Comparison of ENCODE assay signal across 17 mouse cellular contexts in the genomic region with DNA sequence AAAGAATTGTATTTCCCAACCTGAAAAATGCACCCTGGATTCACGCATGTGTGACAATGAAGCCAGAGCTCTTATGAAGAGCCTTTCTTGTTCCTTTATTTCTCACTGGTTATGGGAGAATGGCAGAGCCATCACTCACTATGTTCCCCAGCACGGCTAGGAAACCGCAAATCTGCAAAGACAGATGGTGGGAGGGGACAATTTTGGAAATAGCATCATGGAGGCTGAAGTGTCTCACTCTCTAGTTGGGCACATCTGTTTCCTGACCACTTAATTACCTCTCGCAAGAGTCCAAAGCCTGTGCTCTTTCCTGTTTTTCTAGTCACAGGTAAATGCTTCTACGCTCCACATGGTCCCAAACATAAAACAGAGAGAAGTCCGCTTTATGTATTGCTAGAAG.
A peak's percentile ranks its signal among the peaks of the same experiment; 100 is the strongest.
DNase-seq lines count a peak whose midpoint lies in the region; ATAC-seq and TF ChIP-seq lines count a peak whose summit lies in the region.
"Had no signal": no experiment of that assay in that cellular context is flagged by ENCODE, and none has a peak within 500 bp of the region (broad histone marks: within the 10 kb centered on the region; RNA-seq: fewer than 3 reads in every experiment).

No protein-coding gene starts in this region.

- peak; percentile 52; the same call in 1 of the 2 replicates for TF ChIP-seq EP300 in CH12.LX (IDR thresholded peaks at IDR 0.05; ENCODE audit: low read length)

- no peaks in the 10 kb centered on the region for H3K79me2 ChIP-seq in CH12.LX (replicated peaks; ENCODE audit: control insufficient read depth, extremely low read depth, insufficient read depth, poor library complexity, severe bottlenecking)

- no peaks in the 10 kb centered on the region for H3K9me3 ChIP-seq in CH12.LX (replicated peaks; ENCODE audit: low read length)
- no peaks in the 10 kb centered on the region for H3K9me3 ChIP-seq in hindbrain, embryonic 14.5 days (ENCODE audit: control insufficient read depth, low read length)
- no peaks in the 10 kb centered on the region for H3K9me3 ChIP-seq in midbrain, postnatal 0 days (ENCODE audit: low read length)
- H3K9me3 ChIP-seq: forebrain, embryonic 12.5 days; heart, embryonic 13.5 days; lung, embryonic 15.5 days; midbrain, embryonic 12.5 days had no signal

- TF ChIP-seq RAD21 in CH12.LX (IDR thresholded peaks at IDR 0.05; ENCODE audit: low read depth, low read length): no peak

- in situ Hi-C loops in CH12.LX (cut with MboI; ENCODE audit: low pct_ligation_motif_present, low pct_unique_long_range_greater_than_20kb, low sequenced_read_pairs): no loop called here

- no peak for DNase-seq in layer of hippocampus, adult 2 months (ENCODE audit: low spot score in 2 of 2)
- DNase-seq in layer of hippocampus, adult 11-12 months (ENCODE audit: low spot score): no peak
- peak; percentile 51 for DNase-seq in CH12.LX (ENCODE audit: extremely low read depth)
- DNase-seq in naive thymus-derived CD4-positive, alpha-beta T cell, adult 2 months (ENCODE audit: low read depth): peak; percentile 10
- no peak for DNase-seq in spleen, postnatal 10 days (ENCODE audit: low spot score in 2 of 2)
- DNase-seq in hindbrain, embryonic 14.5 days (ENCODE audit: low spot score): no peak
- no peak for DNase-seq in midbrain, postnatal 0 days (ENCODE audit: low spot score)
- DNase-seq: adrenal gland, adult 2 months had no signal

- no peak for TF ChIP-seq POLR2A in CH12.LX (IDR thresholded peaks at IDR 0.05; ENCODE audit: low read depth, low read length)
- no peak for TF ChIP-seq POLR2A in embryonic fibroblast, embryonic 13.5 days (IDR thresholded peaks at IDR 0.05; ENCODE audit: low read depth, low read length)

- no peak for ATAC-seq in hindbrain, embryonic 14.5 days (ENCODE audit: low FRiP score)
- no peak for ATAC-seq in midbrain, postnatal 0 days (ENCODE audit: low FRiP score)
- ATAC-seq: hindbrain, embryonic 16.5 days; intestine, postnatal 0 days had no signal

- peak overlapping the region; percentile 86 for H3K27ac ChIP-seq in layer of hippocampus, adult 2 months
- no peak overlapping the region for H3K27ac ChIP-seq in CH12.LX (ENCODE audit: insufficient read depth, low read depth)
- H3K27ac ChIP-seq in embryonic fibroblast, embryonic 13.5 days (ENCODE audit: insufficient read depth, low read length): 0 out of 2 replicates have a peak overlapping the region, but pooled peaks have one; percentile 12
- no peak overlapping the region for H3K27ac ChIP-seq in hindbrain, embryonic 14.5 days
- no peak overlapping the region for H3K27ac ChIP-seq in midbrain, postnatal 0 days (ENCODE audit: low read depth, low read length)
- H3K27ac ChIP-seq: forebrain, embryonic 12.5 days; heart, embryonic 13.5 days; kidney, postnatal 0 days; liver, embryonic 14.5 days; lung, embryonic 15.5 days; midbrain, embryonic 12.5 days had no signal

- no peaks in the 10 kb centered on the region for H3K36me3 ChIP-seq in CH12.LX (replicated peaks in 1 of 2; ENCODE audit: control insufficient read depth in 1 of 2, insufficient read depth in 1 of 2, low read length in 1 of 2)
- H3K36me3 ChIP-seq in hindbrain, embryonic 14.5 days (replicated peaks; ENCODE audit: control insufficient read depth, insufficient read depth): no peaks in the 10 kb centered on the region
- H3K36me3 ChIP-seq in midbrain, postnatal 0 days (ENCODE audit: insufficient read depth, low read length): no peaks in the 10 kb centered on the region
- H3K36me3 ChIP-seq: forebrain, embryonic 12.5 days; heart, embryonic 13.5 days; lung, embryonic 15.5 days; midbrain, embryonic 12.5 days had no signal

- TF ChIP-seq CTCF in layer of hippocampus, adult 2 months (conservative IDR thresholded peaks at IDR 0.05): no peak
- no peak for TF ChIP-seq CTCF in CH12.LX (conservative IDR thresholded peaks at IDR 0.05 in 1 of 2, IDR thresholded peaks at IDR 0.05 in 1 of 2; ENCODE audit: low read depth in 2 of 2, low read length in 2 of 2)
- no peak for TF ChIP-seq CTCF in embryonic fibroblast, embryonic 13.5 days (IDR thresholded peaks at IDR 0.05; ENCODE audit: borderline replicate concordance, insufficient read depth, low read length)
- TF ChIP-seq CTCF in midbrain, postnatal 0 days (IDR thresholded peaks at IDR 0.05): no peak

- H3K4me1 ChIP-seq in CH12.LX (ENCODE audit: control insufficient read depth in 1 of 2, insufficient read depth in 2 of 2): peaks cover 12 to 36% of the 10 kb centered on the region in 2 experiments; a peak in 3 of 4 replicates
- peaks cover 3% of the 10 kb centered on the region for H3K4me1 ChIP-seq in embryonic fibroblast, embryonic 13.5 days (ENCODE audit: control insufficient read depth, insufficient read depth, low read length)
- no peaks in the 10 kb centered on the region for H3K4me1 ChIP-seq in hindbrain, embryonic 14.5 days (replicated peaks; ENCODE audit: control insufficient read depth, insufficient read depth, low read length)
- no peaks in the 10 kb centered on the region for H3K4me1 ChIP-seq in midbrain, postnatal 0 days (ENCODE audit: insufficient read depth, low read length)
- H3K4me1 ChIP-seq: forebrain, embryonic 12.5 days; midbrain, embryonic 12.5 days had no signal

- WGBS in hindbrain, embryonic 14.5 days: 81% methylated on average over 6 of the region's 6 CpGs
- WGBS in midbrain, postnatal 0 days: 86% methylated on average over 6 of the region's 6 CpGs

- no peaks in the 10 kb centered on the region for H3K27me3 ChIP-seq in CH12.LX (replicated peaks)
- H3K27me3 ChIP-seq in hindbrain, embryonic 14.5 days (ENCODE audit: control insufficient read depth, insufficient read depth, low read length): no peaks in the 10 kb centered on the region
- H3K27me3 ChIP-seq in midbrain, postnatal 0 days (ENCODE audit: insufficient read depth, low read length): no peaks in the 10 kb centered on the region
- H3K27me3 ChIP-seq: forebrain, embryonic 12.5 days; heart, embryonic 13.5 days; lung, embryonic 15.5 days; midbrain, embryonic 12.5 days had no signal

- H3K4me2 ChIP-seq in CH12.LX (ENCODE audit: insufficient read depth, low read depth, poor library complexity, severe bottlenecking): no peak overlapping the region
- H3K4me2 ChIP-seq in hindbrain, embryonic 14.5 days (replicated peaks): no peak overlapping the region
- H3K4me2 ChIP-seq in midbrain, postnatal 0 days (ENCODE audit: low read depth, low read length, poor library complexity, severe bottlenecking): no peak overlapping the region
- H3K4me2 ChIP-seq: forebrain, embryonic 12.5 days; heart, embryonic 13.5 days; lung, embryonic 15.5 days; midbrain, embryonic 12.5 days had no signal

- H3K9ac ChIP-seq in CH12.LX (ENCODE audit: insufficient read depth, low read depth): no peak overlapping the region
- no peak overlapping the region for H3K9ac ChIP-seq in hindbrain, embryonic 14.5 days
- no peak overlapping the region for H3K9ac ChIP-seq in midbrain, postnatal 0 days (replicated peaks; ENCODE audit: low read length, poor library complexity, severe bottlenecking)
- H3K9ac ChIP-seq: forebrain, embryonic 12.5 days; heart, embryonic 13.5 days; liver, embryonic 14.5 days; lung, embryonic 15.5 days; midbrain, embryonic 12.5 days had no signal

- dilution Hi-C loops in CH12.LX (cut with MboI; ENCODE audit: extremely low pct_ligation_motif_present, extremely low pct_unique_long_range_greater_than_20kb, low sequenced_read_pairs): no loop called here

- H3K4me3 ChIP-seq in layer of hippocampus, adult 2 months: no peak overlapping the region
- H3K4me3 ChIP-seq in CH12.LX (replicated peaks in 1 of 3; ENCODE audit: low read depth in 2 of 3, low read length in 2 of 3, poor library complexity in 1 of 3): no peak overlapping the region
- H3K4me3 ChIP-seq in embryonic fibroblast, embryonic 13.5 days (ENCODE audit: insufficient read depth, low read length): no peak overlapping the region
- no peak overlapping the region for H3K4me3 ChIP-seq in hindbrain, embryonic 14.5 days (replicated peaks; ENCODE audit: low read length)
- H3K4me3 ChIP-seq in midbrain, postnatal 0 days (ENCODE audit: low read depth, low read length): no peak overlapping the region
- H3K4me3 ChIP-seq: forebrain, embryonic 12.5 days; heart, embryonic 13.5 days; lung, embryonic 15.5 days; midbrain, embryonic 12.5 days had no signal

TF ChIP-seq in CH12.LX, 34 proteins besides CTCF, POLR2A, EP300 and RAD21:
- peak; percentile 57; the same call in 1 of the 2 replicates for TF ChIP-seq MEF2A (IDR thresholded peaks at IDR 0.05; ENCODE audit: borderline replicate concordance, low read depth, low read length)
- TF ChIP-seq POLR2AphosphoS2 (IDR thresholded peaks at IDR 0.05; ENCODE audit: low read depth, low read length): no peak
- TF ChIP-seq TBP (conservative IDR thresholded peaks at IDR 0.05; ENCODE audit: low read depth, low read length): no peak
- TF ChIP-seq RCOR1 (conservative IDR thresholded peaks at IDR 0.05; ENCODE audit: low read depth, low read length): 0 out of 2 replicates have a peak, but pooled peaks have one; percentile 42
- no peak for TF ChIP-seq JUN (IDR thresholded peaks at IDR 0.05; ENCODE audit: insufficient read depth, low read depth, low read length)
- TF ChIP-seq ZNF384 (IDR thresholded peaks at IDR 0.05; ENCODE audit: low read depth, low read length): no peak
- 0 out of 2 replicates have a peak, but pooled peaks have one; percentile 8 for TF ChIP-seq TCF12 (IDR thresholded peaks at IDR 0.05; ENCODE audit: low read depth, low read length)
- TF ChIP-seq MAFK (IDR thresholded peaks at IDR 0.05; ENCODE audit: insufficient replicate concordance, low read length): 0 out of 2 replicates have a peak, but pooled peaks have one; percentile 7
- no peak for TF ChIP-seq HCFC1 (IDR thresholded peaks at IDR 0.05; ENCODE audit: low read depth, low read length)
- no peak for TF ChIP-seq UBTF (IDR thresholded peaks at IDR 0.05; ENCODE audit: low read depth, low read length)
- TF ChIP-seq KAT2A (IDR thresholded peaks at IDR 0.05; ENCODE audit: insufficient replicate concordance, low read length): no peak
- 0 out of 2 replicates have a peak, but pooled peaks have one; percentile 29 for TF ChIP-seq CHD2 (IDR thresholded peaks at IDR 0.05; ENCODE audit: low read length)
- peak; percentile 40; the same call in 1 of the 2 replicates for TF ChIP-seq MYC (IDR thresholded peaks at IDR 0.05; ENCODE audit: low read depth, low read length)
- peak; percentile 50; the same call in 1 of the 2 replicates for TF ChIP-seq ETS1 (conservative IDR thresholded peaks at IDR 0.05; ENCODE audit: low read depth, low read length)
- 0 out of 2 replicates have a peak, but pooled peaks have one; percentile 7 for TF ChIP-seq IRF4 (IDR thresholded peaks at IDR 0.05; ENCODE audit: low read depth, low read length)
- peak; percentile 37; the same call in 1 of the 2 replicates for TF ChIP-seq BHLHE40 (IDR thresholded peaks at IDR 0.05; ENCODE audit: low read depth, low read length)

Comparison
In these comparisons a context has a peak if more than half of its experiments do, and no peak if none do; other contexts are left out.
1. DNase-seq: peak in CH12.LX (single experiment) and naive thymus-derived CD4-positive, alpha-beta T cell, adult 2 months (single experiment); none in layer of hippocampus, adult 2 months (0 of 2), layer of hippocampus, adult 11-12 months (single experiment), spleen, postnatal 10 days (0 of 2), hindbrain, embryonic 14.5 days (single experiment) and midbrain, postnatal 0 days (single experiment).
2. H3K27ac ChIP-seq: peak in layer of hippocampus, adult 2 months (single experiment) and embryonic fibroblast, embryonic 13.5 days (single experiment); none in CH12.LX (single experiment), hindbrain, embryonic 14.5 days (single experiment) and midbrain, postnatal 0 days (single experiment).